Mouse (Mus musculus) heart, embryonic 10.5 days (tissue): ENCODE results near the gene Inpp1. TPM values are rescaled to one million over a fixed set of nuclear protein-coding genes. Genes with fewer than 3 reads are reported as not detected.
"Not testable (repeated sequence)": the region's sequence is repeated elsewhere in the genome, so short reads cannot be mapped to it uniquely, and the experiment has no call there.

Experiments used
- DNase-seq: peaks from one replicate; pipeline ENCODE4 v3.0.0-alpha.2; 2017; ENCODE audit warnings: low spot score
- H3K27ac ChIP-seq: fragments of 300-500 bp; sonication (generic); 2 replicates; pipeline ENCODE4 v1.5.1; 2016; ENCODE audit warnings: mild to moderate bottlenecking
- H3K27me3 ChIP-seq: fragments of 300-500 bp; sonication (generic); 2 replicates; pipeline ENCODE4 v1.6.1; 2016; ENCODE audit warnings: mild to moderate bottlenecking; ENCODE audit not compliant: poor library complexity, insufficient read depth, severe bottlenecking
- H3K36me3 ChIP-seq: fragments of 300-500 bp; sonication (generic); 2 replicates; pipeline ENCODE4 v1.6.1; 2016; ENCODE audit warnings: mild to moderate bottlenecking, moderate library complexity
- H3K4me1 ChIP-seq: fragments of 300-500 bp; sonication (generic); 2 replicates; pipeline ENCODE4 v1.6.1; 2016; ENCODE audit warnings: mild to moderate bottlenecking
- H3K4me3 ChIP-seq: fragments of 300-500 bp; sonication (generic); 2 replicates; pipeline ENCODE4 v1.5.1; 2016; ENCODE audit warnings: mild to moderate bottlenecking, moderate library complexity
- H3K9me3 ChIP-seq: fragments of 300-500 bp; sonication (generic); 2 replicates; pipeline ENCODE4 v1.6.1; 2016; ENCODE audit warnings: mild to moderate bottlenecking, moderate library complexity
- WGBS: fragments of 180-500 bp; shearing (Covaris S2); methylation state at CpG from one replicate; pipeline ENCODE4 v1.1.7; 2016; 5-methylcytosine and 5-hydroxymethylcytosine counted together
- polyA plus RNA-seq: library from polyadenylated mRNA; unstranded; fragments of >200 nt; fragmentation: Nextera tagmentation; extraction: Ambion mirVana; gene quantifications from 2 replicates; pipeline ENCODE4 v1.2.1, GENCODE M21; 2016

Gene Inpp1
- polyA plus RNA-seq = 13.8 and 15.5 TPM in 2 replicates

GRCm38 (mm10) chr1:52816910-52817812 lies at the start of gene Inpp1:
Inpp1 (minus strand) TSS chr1:52817688.
- peak within 1 kb of the TSS; percentile 93 for H3K27ac ChIP-seq
- H3K9me3 ChIP-seq = no peaks in the 10 kb centered on the region
- peak; percentile 78 for DNase-seq
- no peaks in the 10 kb centered on the region for H3K36me3 ChIP-seq
- peak within 1 kb of the TSS; percentile 73 for H3K4me3 ChIP-seq
- H3K27me3 ChIP-seq = no peaks in the 10 kb centered on the region
- 2% methylated on average over 58 of the region's 59 CpGs for WGBS
- H3K4me1 ChIP-seq = peaks cover 11% of the 10 kb centered on the region; the same call in 1 of the 2 replicates

- Histone ChIP-seq H3K27me3 (no peaks in the 10 kb centered on the region), H3K36me3 (peaks cover under 1% of the 10 kb centered on the region; the same call in 1 of the 2 replicates), H3K4me3 (no peak overlapping the region), H3K9me3 (no peaks in the 10 kb centered on the region), H3K27ac (no peak overlapping the region), H3K4me1 (no peaks in the 10 kb centered on the region)
- 87% methylated on average over 3 of the region's 3 CpGs for WGBS
- no peak for DNase-seq
Observed at GRCm38 (mm10) chr1:52866007-52866406, 48.5 kb upstream of the Inpp1 start.

- WGBS = 97% methylated on average over 1 of the region's 1 CpGs
- Histone ChIP-seq H3K27me3 (no peaks in the 10 kb centered on the region), H3K36me3 (peaks cover 11% of the 10 kb centered on the region; the same call in 1 of the 2 replicates), H3K4me1 (no peaks in the 10 kb centered on the region), H3K27ac (no peak overlapping the region), H3K4me3 (no peak overlapping the region), H3K9me3 (no peaks in the 10 kb centered on the region)
- DNase-seq = no peak
Observed at GRCm38 (mm10) chr1:52864220-52864619, 46.7 kb upstream of the Inpp1 start.

- no peak for DNase-seq
- no peaks in the 10 kb centered on the region for H3K9me3 ChIP-seq
- WGBS = 85% methylated on average over 7 of the region's 7 CpGs
- no peak overlapping the region for H3K27ac ChIP-seq
- no peaks in the 10 kb centered on the region for H3K27me3 ChIP-seq
- peaks cover 11% of the 10 kb centered on the region; the same call in 1 of the 2 replicates for H3K36me3 ChIP-seq
- no peak overlapping the region for H3K4me3 ChIP-seq
- no peaks in the 10 kb centered on the region for H3K4me1 ChIP-seq
Observed at GRCm38 (mm10) chr1:52855904-52856601, 38.6 kb upstream of the Inpp1 start.

- not testable (repeated sequence) for H3K4me1 ChIP-seq, H3K4me3 ChIP-seq, H3K27ac ChIP-seq, H3K9me3 ChIP-seq, DNase-seq, H3K36me3 ChIP-seq, H3K27me3 ChIP-seq
- WGBS = 59% methylated on average over 1 of the region's 1 CpGs
Observed at GRCm38 (mm10) chr1:52854029-52854428, 36.5 kb upstream of the Inpp1 start.

- no peaks in the 10 kb centered on the region for H3K27me3 ChIP-seq
- H3K4me3 ChIP-seq = no peak overlapping the region
- WGBS = 63% methylated on average over 4 of the region's 4 CpGs
- no peaks in the 10 kb centered on the region for H3K9me3 ChIP-seq
- no peak overlapping the region for H3K27ac ChIP-seq
- DNase-seq = no peak
- H3K4me1 ChIP-seq = peaks cover 10% of the 10 kb centered on the region; the same call in 1 of the 2 replicates
- H3K36me3 ChIP-seq = no peaks in the 10 kb centered on the region
Observed at GRCm38 (mm10) chr1:52849422-52849821, 31.9 kb upstream of the Inpp1 start.

- Histone ChIP-seq H3K9me3 (no peaks in the 10 kb centered on the region), H3K4me3 (no peak overlapping the region), H3K36me3 (no peaks in the 10 kb centered on the region), H3K27ac (no peak overlapping the region), H3K4me1 (peaks cover 14% of the 10 kb centered on the region; the same call in 1 of the 2 replicates), H3K27me3 (no peaks in the 10 kb centered on the region)
- DNase-seq = no peak
- WGBS = 84% methylated on average over 4 of the region's 4 CpGs
Observed at GRCm38 (mm10) chr1:52846556-52846955, 29.1 kb upstream of the Inpp1 start.

GRCm38 (mm10) chr1:52844782-52845665 lies 27.5 kb upstream of the Inpp1 start, which contains the start of gene Hibch:
Hibch (plus strand) TSS chr1:52844929.
- Histone ChIP-seq H3K4me3 (peak within 1 kb of the TSS; percentile 64), H3K4me1 (peaks cover 14% of the 10 kb centered on the region; the same call in 1 of the 2 replicates), H3K27ac (peak within 1 kb of the TSS; percentile 88), H3K9me3 (no peaks in the 10 kb centered on the region), H3K36me3 (no peaks in the 10 kb centered on the region), H3K27me3 (no peaks in the 10 kb centered on the region)
- 4% methylated on average over 45 of the region's 45 CpGs for WGBS
- DNase-seq = peak; percentile 100

GRCm38 (mm10) chr1:52844354-52844753 lies 26.9 kb upstream of the Inpp1 start:
- no peaks in the 10 kb centered on the region for H3K9me3 ChIP-seq

GRCm38 (mm10) chr1:52839099-52839498 lies 21.6 kb upstream of the Inpp1 start:
- Histone ChIP-seq H3K4me3 (no peak overlapping the region), H3K27ac (no peak overlapping the region), H3K4me1 (peaks cover 2% of the 10 kb centered on the region; the same call in 1 of the 2 replicates), H3K36me3 (no peaks in the 10 kb centered on the region), H3K27me3 (no peaks in the 10 kb centered on the region), H3K9me3 (no peaks in the 10 kb centered on the region)
- no peak for DNase-seq
- 90% methylated on average over 3 of the region's 3 CpGs for WGBS

More at GRCm38 (mm10) chr1:52844354-52844753, 26.9 kb upstream of the Inpp1 start:
- H3K27me3 ChIP-seq = no peaks in the 10 kb centered on the region
- DNase-seq = no peak
- H3K36me3 ChIP-seq = no peaks in the 10 kb centered on the region
- peaks cover 11% of the 10 kb centered on the region; the same call in 1 of the 2 replicates for H3K4me1 ChIP-seq
- 21% methylated on average over 3 of the region's 3 CpGs for WGBS
- peak overlapping the region; percentile 64 for H3K4me3 ChIP-seq
- H3K27ac ChIP-seq = peak overlapping the region; percentile 68

- peak overlapping the region; percentile 93 for H3K27ac ChIP-seq
Observed at GRCm38 (mm10) chr1:52817813-52818147, 292 bp upstream of the Inpp1 start.

GRCm38 (mm10) chr1:52816232-52816891 lies 1.1 kb downstream of the Inpp1 start:
- no peaks in the 10 kb centered on the region for H3K9me3 ChIP-seq
- H3K27ac ChIP-seq = no peak overlapping the region
- H3K4me3 ChIP-seq = peak overlapping the region; percentile 73; the same call in 1 of the 2 replicates
- no peaks in the 10 kb centered on the region for H3K36me3 ChIP-seq
- 69% methylated on average over 13 of the region's 13 CpGs for WGBS
- peaks cover 11% of the 10 kb centered on the region; the same call in 1 of the 2 replicates for H3K4me1 ChIP-seq
- no peaks in the 10 kb centered on the region for H3K27me3 ChIP-seq
- DNase-seq = no peak

More at GRCm38 (mm10) chr1:52817813-52818147, 292 bp upstream of the Inpp1 start:
- H3K4me1 ChIP-seq = peaks cover 11% of the 10 kb centered on the region; the same call in 1 of the 2 replicates
- H3K9me3 ChIP-seq = no peaks in the 10 kb centered on the region
- no peak for DNase-seq
- no peaks in the 10 kb centered on the region for H3K27me3 ChIP-seq
- peak overlapping the region; percentile 73 for H3K4me3 ChIP-seq
- 3% methylated on average over 7 of the region's 7 CpGs for WGBS
- H3K36me3 ChIP-seq = no peaks in the 10 kb centered on the region
